Comparison of ENCODE assay signal across 9 mouse cellular contexts in genomic region chr11:101604116-101604515, GRCm38 (mm10). TPM values are rescaled to one million over a fixed set of nuclear protein-coding genes. Genes with fewer than 3 reads are reported as not detected.
DNase-seq lines count a peak whose midpoint lies in the region; ATAC-seq and TF ChIP-seq lines count a peak whose summit lies in the region.
"Had no signal": no experiment of that assay in that cellular context is flagged by ENCODE, and none has a peak within 500 bp of the region (broad histone marks: within the 10 kb centered on the region; RNA-seq: fewer than 3 reads in every experiment).

No protein-coding gene starts in this region.

- H3K27ac ChIP-seq in CH12.LX (ENCODE audit: insufficient read depth, low read depth) (no peak overlapping the region), ES-Bruce4 (ENCODE audit: insufficient read depth, low read length) (peak overlapping the region; percentile 41; the same call in 1 of the 2 replicates)
- H3K27ac ChIP-seq in hindbrain, embryonic 11.5 days (ENCODE audit: low read depth, low read length), result 0 out of 2 replicates have a peak overlapping the region, but pooled peaks have one; percentile 25
- no peak overlapping the region for H3K27ac ChIP-seq in liver, postnatal 0 days (ENCODE audit: low read depth)

- no peaks in the 10 kb centered on the region for H3K79me2 ChIP-seq in CH12.LX (replicated peaks; ENCODE audit: control insufficient read depth, extremely low read depth, insufficient read depth, poor library complexity, severe bottlenecking)

- no peak for DNase-seq in CH12.LX (ENCODE audit: extremely low read depth)
- DNase-seq in hindbrain, embryonic 11.5 days (ENCODE audit: low spot score), result no peak
- DNase-seq in liver, postnatal 0 days, result no peak
- DNase-seq in testis, postnatal 14 days (ENCODE audit: low spot score), result no peak
- no peak for DNase-seq in layer of hippocampus, postnatal 14 days (ENCODE audit: low spot score in 2 of 2)
- DNase-seq in thymus, postnatal 10 days (ENCODE audit: low spot score in 2 of 2), result no peak

- dilution Hi-C loops in CH12.LX (cut with MboI; ENCODE audit: extremely low pct_ligation_motif_present, extremely low pct_unique_long_range_greater_than_20kb, low sequenced_read_pairs), result no loop called here

- no peak for TF ChIP-seq EP300 in CH12.LX (IDR thresholded peaks at IDR 0.05; ENCODE audit: low read length)
- TF ChIP-seq EP300 in ES-Bruce4 (IDR thresholded peaks at IDR 0.05; ENCODE audit: insufficient read depth, low read depth, low read length), result no peak
- no peak for TF ChIP-seq EP300 in liver, postnatal 0 days (IDR thresholded peaks at IDR 0.05; ENCODE audit: low read depth)

- TF ChIP-seq POLR2A in CH12.LX (IDR thresholded peaks at IDR 0.05; ENCODE audit: low read depth, low read length) (no peak), ES-Bruce4 (IDR thresholded peaks at IDR 0.05; ENCODE audit: insufficient read depth, low read length) (no peak)

- 0 out of 4 replicates have a peak, but pooled peaks cover 0 to 2% of the 10 kb centered on the region in 2 experiments for H3K4me1 ChIP-seq in CH12.LX (ENCODE audit: control insufficient read depth in 1 of 2, insufficient read depth in 2 of 2)
- no peaks in the 10 kb centered on the region for H3K4me1 ChIP-seq in ES-Bruce4 (ENCODE audit: control insufficient read depth, insufficient read depth, low read length)
- no peaks in the 10 kb centered on the region for H3K4me1 ChIP-seq in hindbrain, embryonic 11.5 days (replicated peaks; ENCODE audit: control insufficient read depth, insufficient read depth, low read length)
- peaks cover 3% of the 10 kb centered on the region; the same call in 1 of the 2 replicates for H3K4me1 ChIP-seq in liver, postnatal 0 days (ENCODE audit: insufficient read depth)

- no peak for ATAC-seq in hindbrain, embryonic 11.5 days (ENCODE audit: low FRiP score)
- no peak for ATAC-seq in liver, postnatal 0 days

- H3K27me3 ChIP-seq in CH12.LX (replicated peaks) (peaks cover 60% of the 10 kb centered on the region), ES-Bruce4 (ENCODE audit: control insufficient read depth, insufficient read depth, low read length, poor library complexity, severe bottlenecking) (no peaks in the 10 kb centered on the region)
- no peaks in the 10 kb centered on the region for H3K27me3 ChIP-seq in hindbrain, embryonic 11.5 days (ENCODE audit: control insufficient read depth, insufficient read depth, low read length)
- no peaks in the 10 kb centered on the region for H3K27me3 ChIP-seq in liver, postnatal 0 days (ENCODE audit: insufficient read depth, low read length)

- no peaks in the 10 kb centered on the region for H3K36me3 ChIP-seq in CH12.LX (replicated peaks in 1 of 2; ENCODE audit: control insufficient read depth in 1 of 2, insufficient read depth in 1 of 2, low read length in 1 of 2)
- H3K36me3 ChIP-seq in ES-Bruce4 (ENCODE audit: control insufficient read depth, insufficient read depth, low read length, poor library complexity, severe bottlenecking), result no peaks in the 10 kb centered on the region
- no peaks in the 10 kb centered on the region for H3K36me3 ChIP-seq in hindbrain, embryonic 11.5 days (ENCODE audit: control insufficient read depth, insufficient read depth, low read length)
- H3K36me3 ChIP-seq in liver, postnatal 0 days (replicated peaks; ENCODE audit: insufficient read depth, low read length), result no peaks in the 10 kb centered on the region

- H3K9ac ChIP-seq in CH12.LX (ENCODE audit: insufficient read depth, low read depth) (no peak overlapping the region), ES-Bruce4 (ENCODE audit: low read depth, poor library complexity, severe bottlenecking) (peak overlapping the region; percentile 37; the same call in 1 of the 2 replicates)
- H3K9ac ChIP-seq in hindbrain, embryonic 11.5 days (ENCODE audit: low read depth, low read length), result no peak overlapping the region; the same call in 1 of the 2 replicates
- no peak overlapping the region for H3K9ac ChIP-seq in liver, postnatal 0 days (replicated peaks)

- 2% methylated on average over 3 of the region's 3 CpGs for WGBS in hindbrain, embryonic 11.5 days
- 13% methylated on average over 3 of the region's 3 CpGs for WGBS in liver, postnatal 0 days (ENCODE audit: insufficient replicate concordance)

- H3K4me3 ChIP-seq in CH12.LX (replicated peaks in 1 of 3; ENCODE audit: low read depth in 2 of 3, low read length in 2 of 3, poor library complexity in 1 of 3) (no peak overlapping the region), ES-Bruce4 (ENCODE audit: low read depth, low read length) (no peak overlapping the region)
- 0 out of 2 replicates have a peak overlapping the region, but pooled peaks have one; percentile 21 for H3K4me3 ChIP-seq in hindbrain, embryonic 11.5 days (ENCODE audit: low read depth, low read length)
- no peak overlapping the region for H3K4me3 ChIP-seq in liver, postnatal 0 days (ENCODE audit: low read depth, low read length)

- H3K9me3 ChIP-seq in CH12.LX (replicated peaks; ENCODE audit: low read length) (peaks cover 3% of the 10 kb centered on the region), ES-Bruce4 (replicated peaks; ENCODE audit: control insufficient read depth, insufficient read depth, low read length, poor library complexity, severe bottlenecking) (no peaks in the 10 kb centered on the region)
- H3K9me3 ChIP-seq in hindbrain, embryonic 11.5 days (ENCODE audit: control insufficient read depth, low read length), result no peaks in the 10 kb centered on the region
- no peaks in the 10 kb centered on the region for H3K9me3 ChIP-seq in liver, postnatal 0 days (ENCODE audit: low read length)

- in situ Hi-C loops in CH12.LX (cut with MboI; ENCODE audit: low pct_ligation_motif_present, low pct_unique_long_range_greater_than_20kb, low sequenced_read_pairs), result no loop called here

- TF ChIP-seq RAD21 in CH12.LX (IDR thresholded peaks at IDR 0.05; ENCODE audit: low read depth, low read length), result no peak

- TF ChIP-seq CTCF in CH12.LX (conservative IDR thresholded peaks at IDR 0.05 in 1 of 2, IDR thresholded peaks at IDR 0.05 in 1 of 2; ENCODE audit: low read depth in 2 of 2, low read length in 2 of 2) (no peak), ES-Bruce4 (IDR thresholded peaks at IDR 0.05; ENCODE audit: low read depth, low read length) (no peak)
- no peak for TF ChIP-seq CTCF in liver, postnatal 0 days (IDR thresholded peaks at IDR 0.05; ENCODE audit: low read depth)

- H3K4me2 ChIP-seq in CH12.LX (ENCODE audit: insufficient read depth, low read depth, poor library complexity, severe bottlenecking), result peak overlapping the region; percentile 5
- peak overlapping the region; percentile 37 for H3K4me2 ChIP-seq in hindbrain, embryonic 11.5 days (replicated peaks; ENCODE audit: low read depth, low read length)
- peak overlapping the region; percentile 65 for H3K4me2 ChIP-seq in liver, postnatal 0 days (ENCODE audit: low read depth, low read length)

TF ChIP-seq in CH12.LX, 34 proteins besides CTCF, POLR2A, EP300 and RAD21 (continues in another document):
- TF ChIP-seq NRF1 (IDR thresholded peaks at IDR 0.05; ENCODE audit: low read depth, low read length), result no peak
- TF ChIP-seq HCFC1 (IDR thresholded peaks at IDR 0.05; ENCODE audit: low read depth, low read length), result no peak
- TF ChIP-seq MAX (IDR thresholded peaks at IDR 0.05; ENCODE audit: low read length), result no peak
- no peak for TF ChIP-seq BHLHE40 (IDR thresholded peaks at IDR 0.05; ENCODE audit: low read depth, low read length)
- TF ChIP-seq PAX5 (IDR thresholded peaks at IDR 0.05; ENCODE audit: low read length), result no peak
- TF ChIP-seq MAZ (IDR thresholded peaks at IDR 0.05; ENCODE audit: low read depth, low read length), result no peak

RNA-seq across cellular contexts. Expression of gene Gm11634, which starts 5.1 kb away (rescaled TPM):
- total RNA-seq in CH12.LX (2012; rRNA removed) (not detected in 2 replicates), CH12.LX (2014; rRNA removed) (not detected in 2 replicates)
- polyA plus RNA-seq in CH12.LX (2012; ENCODE audit: insufficient read length, low read depth) (not detected in 2 replicates), ES-Bruce4 (2011; ENCODE audit: insufficient read depth, insufficient read length, low read depth, missing spikeins) (not detected in 2 replicates)
- polyA plus RNA-seq in hindbrain, embryonic 11.5 days (2014; fragmentation: Nextera tagmentation; extraction: Ambion mirVana), result not detected in 2 replicates
- not detected in 2 replicates for polyA plus RNA-seq in liver, postnatal 0 days (2015; fragmentation: Nextera tagmentation; extraction: Ambion mirVana)
- total RNA-seq in layer of hippocampus, postnatal 14 days (2021), result not detected
- total RNA-seq: common myeloid progenitor, adult 5-6 weeks; monocyte, adult 5-6 weeks had no signal

RNA-seq across cellular contexts. Expression of gene Tmem106a, which starts 22.1 kb away (rescaled TPM):
- total RNA-seq in CH12.LX (2012; rRNA removed) (1.4 and 2.2 TPM in 2 replicates), CH12.LX (2014; rRNA removed) (2.6 and 2.8 TPM in 2 replicates)
- polyA plus RNA-seq in CH12.LX (2012; ENCODE audit: insufficient read length, low read depth) (6.8 and 9.1 TPM in 2 replicates), ES-Bruce4 (2011; ENCODE audit: insufficient read depth, insufficient read length, low read depth, missing spikeins) (5.8 and 9.2 TPM in 2 replicates)
- polyA plus RNA-seq in hindbrain, embryonic 11.5 days (2014; fragmentation: Nextera tagmentation; extraction: Ambion mirVana), result 3.4 and 3.5 TPM in 2 replicates
- polyA plus RNA-seq in liver, postnatal 0 days (2015; fragmentation: Nextera tagmentation; extraction: Ambion mirVana), result 10.8 and 11.2 TPM in 2 replicates
- 1 to 10 TPM; 2.0 to 4.1 TPM for total RNA-seq in layer of hippocampus, postnatal 14 days (2021)

RNA-seq across cellular contexts. Expression of gene Rdm1, which starts 22.9 kb away (rescaled TPM):
- total RNA-seq in CH12.LX (2012; rRNA removed) (22.2 and 28.5 TPM in 2 replicates), CH12.LX (2014; rRNA removed) (18.5 and 19.2 TPM in 2 replicates)
- polyA plus RNA-seq in CH12.LX (2012; ENCODE audit: insufficient read length, low read depth) (9.6 and 12.3 TPM in 2 replicates), ES-Bruce4 (2011; ENCODE audit: insufficient read depth, insufficient read length, low read depth, missing spikeins) (57.4 and 64.0 TPM in 2 replicates)
- polyA plus RNA-seq in hindbrain, embryonic 11.5 days (2014; fragmentation: Nextera tagmentation; extraction: Ambion mirVana), result 34.5 and 35.5 TPM in 2 replicates
- 7.4 and 8.4 TPM in 2 replicates for polyA plus RNA-seq in liver, postnatal 0 days (2015; fragmentation: Nextera tagmentation; extraction: Ambion mirVana)
- 1 to 10 TPM; 4.7 to 6.3 TPM for total RNA-seq in layer of hippocampus, postnatal 14 days (2021)

RNA-seq across cellular contexts. Expression of gene Nbr1, which starts 52.2 kb away (rescaled TPM):
- total RNA-seq in CH12.LX (2012; rRNA removed) (39.4 and 52.2 TPM in 2 replicates), CH12.LX (2014; rRNA removed) (44.7 and 48.3 TPM in 2 replicates)
- polyA plus RNA-seq in CH12.LX (2012; ENCODE audit: insufficient read length, low read depth) (39.3 and 44.8 TPM in 2 replicates), ES-Bruce4 (2011; ENCODE audit: insufficient read depth, insufficient read length, low read depth, missing spikeins) (245 and 262 TPM in 2 replicates)
- 83.0 and 93.1 TPM in 2 replicates for polyA plus RNA-seq in hindbrain, embryonic 11.5 days (2014; fragmentation: Nextera tagmentation; extraction: Ambion mirVana)
- 32.8 and 35.3 TPM in 2 replicates for polyA plus RNA-seq in liver, postnatal 0 days (2015; fragmentation: Nextera tagmentation; extraction: Ambion mirVana)
- 100 to 1,000 TPM; 122 to 177 TPM for total RNA-seq in layer of hippocampus, postnatal 14 days (2021)

RNA-seq across cellular contexts. Expression of gene Brca1, which starts 52.4 kb away (rescaled TPM):
- total RNA-seq in CH12.LX (2012; rRNA removed) (33.0 and 37.4 TPM in 2 replicates), CH12.LX (2014; rRNA removed) (37.5 and 41.4 TPM in 2 replicates)
- polyA plus RNA-seq in CH12.LX (2012; ENCODE audit: insufficient read length, low read depth) (31.1 and 31.3 TPM in 2 replicates), ES-Bruce4 (2011; ENCODE audit: insufficient read depth, insufficient read length, low read depth, missing spikeins) (62.4 and 68.2 TPM in 2 replicates)
- 19.7 and 20.2 TPM in 2 replicates for polyA plus RNA-seq in hindbrain, embryonic 11.5 days (2014; fragmentation: Nextera tagmentation; extraction: Ambion mirVana)
- polyA plus RNA-seq in liver, postnatal 0 days (2015; fragmentation: Nextera tagmentation; extraction: Ambion mirVana), result 3.9 and 5.0 TPM in 2 replicates
- total RNA-seq in layer of hippocampus, postnatal 14 days (2021), result 1 to 10 TPM; 1.3 to 3.2 TPM

Comparison
In these comparisons a context has a peak if more than half of its experiments do, and no peak if none do; other contexts are left out.
1. H3K27ac ChIP-seq: peak in ES-Bruce4 (single experiment) and hindbrain, embryonic 11.5 days (single experiment); none in CH12.LX (single experiment) and liver, postnatal 0 days (single experiment).
2. H3K4me2 ChIP-seq: peak in every context shown above with its lines; median percentile 65 in liver, postnatal 0 days; 37 in hindbrain, embryonic 11.5 days; 5 in CH12.LX.